Mouse (Mus musculus): ENCODE measurements at regions not wholly inside any gene's neighbourhood (a gene's known extent, or its start where the extent isn't known, plus 50 kb on each side); places are given as distances from the start of the nearest gene placed in this dataset.

DNA sequence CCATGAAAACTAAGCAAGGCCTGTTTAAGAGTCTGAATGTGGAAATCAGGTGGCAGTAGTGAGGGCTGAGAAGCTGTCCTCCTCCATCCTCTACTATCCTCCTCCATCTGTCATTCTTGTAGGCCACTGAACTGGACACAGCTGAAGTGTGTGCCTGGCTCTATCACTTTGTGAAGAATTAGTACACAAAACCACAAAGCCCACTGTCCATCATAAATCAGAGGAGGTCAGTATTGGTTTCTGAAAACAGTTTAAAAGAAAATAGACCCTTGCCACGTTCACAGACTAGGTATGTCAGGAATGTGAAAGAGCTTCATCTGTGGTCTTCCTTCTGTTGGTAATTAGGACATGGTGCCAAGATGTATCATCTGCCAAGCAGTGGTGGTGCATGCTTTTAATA lies 86.1 kb downstream of the Gpr65 start:
- Histone ChIP-seq H3K9me3 (replicated peaks; ENCODE audit: insufficient read depth, low read length) (no peaks in the 10 kb centered on the region), H3K36me3 (ENCODE audit: control insufficient read depth in 1 of 2, insufficient read depth in 2 of 2, low read length in 2 of 2) (no peaks in the 10 kb centered on the region), H3K27me3 (ENCODE audit: control insufficient read depth in 1 of 2, insufficient read depth in 2 of 2, low read length in 2 of 2) (no peaks in the 10 kb centered on the region), H3K4me1 (ENCODE audit: control insufficient read depth in 1 of 2, insufficient read depth in 2 of 2, low read length in 2 of 2) (no peaks in the 10 kb centered on the region), H3K79me2 (ENCODE audit: control insufficient read depth, insufficient read depth, low read length, poor library complexity) (no peaks in the 10 kb centered on the region), H3K27ac (ENCODE audit: control insufficient read depth, low read depth, low read length) (no peak overlapping the region), H3K9ac (ENCODE audit: control insufficient read depth, low read depth, low read length, poor library complexity, severe bottlenecking) (no peak overlapping the region), H3K4me3 (ENCODE audit: control insufficient read depth in 1 of 2, insufficient read depth in 1 of 2, low read depth in 2 of 2, low read length in 2 of 2) (no peak overlapping the region)
- DNase-seq (ENCODE audit: low read depth, low spot score), result no peak
- TF ChIP-seq MAZ (IDR thresholded peaks at IDR 0.05; ENCODE audit: low read depth, low read length) (no peak), GABPA (IDR thresholded peaks at IDR 0.05; ENCODE audit: low read depth, low read length) (no peak), POLR2AphosphoS5 (IDR thresholded peaks at IDR 0.05; ENCODE audit: borderline replicate concordance, low read depth, low read length) (no peak), BHLHE40 (IDR thresholded peaks at IDR 0.05; ENCODE audit: borderline replicate concordance, low read depth, low read length) (no peak), EP300 (IDR thresholded peaks at IDR 0.05; ENCODE audit: low read depth in 1 of 2, low read length in 2 of 2) (no peak), USF2 (IDR thresholded peaks at IDR 0.05; ENCODE audit: borderline replicate concordance in 1 of 2, insufficient read depth in 1 of 2, low read depth in 1 of 2, low read length in 2 of 2) (no peak)

DNA sequence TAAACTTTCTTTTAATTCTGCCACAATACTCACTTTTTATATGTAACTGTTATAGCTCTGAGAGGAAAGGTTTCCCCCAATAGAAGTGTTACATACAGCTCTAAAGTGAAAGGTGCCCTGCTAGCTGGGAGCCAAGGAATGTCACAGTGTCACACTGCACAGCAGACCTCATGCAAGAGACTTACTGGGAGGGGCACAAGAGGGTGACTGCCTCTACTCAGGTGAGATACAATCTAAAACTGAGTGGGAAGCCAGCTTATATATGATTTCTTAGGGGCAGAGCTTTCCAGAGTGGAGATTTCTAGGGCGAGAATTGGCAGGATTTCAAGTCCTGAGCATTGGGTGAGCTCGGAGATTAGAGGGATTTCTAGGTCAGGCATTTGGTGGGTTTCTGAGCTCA lies 99.1 kb downstream of the Gpr65 start:
- TF ChIP-seq NELFE (IDR thresholded peaks at IDR 0.05; ENCODE audit: low read depth, low read length) (no peak), CHD2 (IDR thresholded peaks at IDR 0.05; ENCODE audit: low read length) (no peak), MAX (IDR thresholded peaks at IDR 0.05; ENCODE audit: low read length) (no peak), GABPA (IDR thresholded peaks at IDR 0.05; ENCODE audit: low read depth, low read length) (no peak), ZKSCAN1 (IDR thresholded peaks at IDR 0.05; ENCODE audit: low read depth, low read length) (no peak), HCFC1 (IDR thresholded peaks at IDR 0.05; ENCODE audit: low read depth, low read length) (no peak), MAFK (IDR thresholded peaks at IDR 0.05; ENCODE audit: borderline replicate concordance, low read depth, low read length) (no peak), CHD1 (IDR thresholded peaks at IDR 0.05; ENCODE audit: low read depth, low read length) (no peak), MXI1 (IDR thresholded peaks at IDR 0.05; ENCODE audit: low read depth, low read length) (no peak), ETS1 (IDR thresholded peaks at IDR 0.05; ENCODE audit: low read depth, low read length) (no peak), JUND (IDR thresholded peaks at IDR 0.05; ENCODE audit: low read depth, low read length) (no peak), BHLHE40 (IDR thresholded peaks at IDR 0.05; ENCODE audit: borderline replicate concordance, low read depth, low read length) (no peak), ZMIZ1 (IDR thresholded peaks at IDR 0.05; ENCODE audit: low read depth, low read length) (no peak), SIN3A (IDR thresholded peaks at IDR 0.05; ENCODE audit: low read length) (no peak), ZC3H11A (IDR thresholded peaks at IDR 0.05; ENCODE audit: low read depth, low read length) (no peak), USF1 (IDR thresholded peaks at IDR 0.05; ENCODE audit: low read depth, low read length) (no peak), TBP (IDR thresholded peaks at IDR 0.05; ENCODE audit: low read depth, low read length) (no peak), KAT2A (conservative IDR thresholded peaks at IDR 0.05; ENCODE audit: low read depth, low read length) (no peak)
- Histone ChIP-seq H3K27ac (ENCODE audit: control insufficient read depth, low read depth, low read length) (no peak overlapping the region), H3K4me1 (ENCODE audit: control insufficient read depth in 1 of 2, insufficient read depth in 2 of 2, low read length in 2 of 2) (no peaks in the 10 kb centered on the region), H3K79me2 (ENCODE audit: control insufficient read depth, insufficient read depth, low read length, poor library complexity) (no peaks in the 10 kb centered on the region), H3K27me3 (ENCODE audit: control insufficient read depth in 1 of 2, insufficient read depth in 2 of 2, low read length in 2 of 2) (no peaks in the 10 kb centered on the region), H3K4me3 (ENCODE audit: control insufficient read depth in 1 of 2, insufficient read depth in 1 of 2, low read depth in 2 of 2, low read length in 2 of 2) (no peak overlapping the region), H3K36me3 (ENCODE audit: control insufficient read depth in 1 of 2, insufficient read depth in 2 of 2, low read length in 2 of 2) (no peaks in the 10 kb centered on the region), H3K9me3 (replicated peaks; ENCODE audit: insufficient read depth, low read length) (no peaks in the 10 kb centered on the region), H3K9ac (ENCODE audit: control insufficient read depth, low read depth, low read length, poor library complexity, severe bottlenecking) (no peak overlapping the region)
- DNase-seq (ENCODE audit: low read depth, low spot score), result no peak
